23 mouse cellular contexts compared by ENCODE assay signal in the genomic region with DNA sequence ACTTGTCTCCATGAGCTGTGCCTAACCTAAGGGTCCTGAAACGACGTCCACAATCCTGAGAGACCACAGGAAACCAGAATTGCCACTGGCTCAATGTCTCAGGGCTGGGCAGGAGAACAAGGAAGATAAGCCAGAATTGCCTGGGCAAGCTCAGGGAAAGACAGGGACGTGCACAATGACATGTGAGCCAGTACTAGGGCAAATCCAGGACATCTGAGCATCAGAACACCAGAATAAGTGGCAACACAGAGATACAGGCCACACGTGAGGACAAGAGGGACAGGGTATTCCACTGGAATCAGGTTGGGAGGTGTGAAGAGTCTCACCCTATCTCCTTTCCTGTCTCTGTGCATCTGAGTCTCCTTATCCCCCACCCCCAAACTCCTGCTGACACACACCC.
A peak's percentile ranks its signal among the peaks of the same experiment; 100 is the strongest.
DNase-seq lines count a peak whose midpoint lies in the region; ATAC-seq and TF ChIP-seq lines count a peak whose summit lies in the region.
"Had no signal": no experiment of that assay in that cellular context is flagged by ENCODE, and none has a peak within 500 bp of the region (broad histone marks: within the 10 kb centered on the region; RNA-seq: fewer than 3 reads in every experiment).

No protein-coding gene starts in this region.

- no peak for TF ChIP-seq CTCF in cerebellum, adult 2 months (IDR thresholded peaks at IDR 0.05; ENCODE audit: borderline replicate concordance, insufficient read depth, low read depth, low read length)

- H3K4me1 ChIP-seq in cerebellum, adult 2 months (ENCODE audit: control insufficient read depth, insufficient read depth, low read length), result peaks cover 47% of the 10 kb centered on the region
- peaks cover 15% of the 10 kb centered on the region for H3K4me1 ChIP-seq in heart, embryonic 16.5 days (ENCODE audit: control insufficient read depth, insufficient read depth, low read length)
- H3K4me1 ChIP-seq in heart, embryonic 11.5 days (ENCODE audit: control insufficient read depth, insufficient read depth, low read length), result peaks cover 4% of the 10 kb centered on the region; the same call in 1 of the 2 replicates
- H3K4me1 ChIP-seq: hindbrain, embryonic 12.5 days had no signal

- H3K27ac ChIP-seq in cerebellum, adult 2 months (ENCODE audit: insufficient read depth, low read length), result 0 out of 2 replicates have a peak overlapping the region, but pooled peaks have one; percentile 11
- peak overlapping the region; percentile 62 for H3K27ac ChIP-seq in heart, embryonic 16.5 days (ENCODE audit: low read length)
- no peak overlapping the region for H3K27ac ChIP-seq in heart, embryonic 11.5 days (ENCODE audit: low read depth, low read length)
- H3K27ac ChIP-seq: forebrain, embryonic 10.5 days; forebrain, embryonic 13.5 days; hindbrain, embryonic 12.5 days; hindbrain, postnatal 0 days had no signal

- no peaks in the 10 kb centered on the region for H3K9me3 ChIP-seq in heart, embryonic 16.5 days (replicated peaks; ENCODE audit: control insufficient read depth, low read length)
- no peaks in the 10 kb centered on the region for H3K9me3 ChIP-seq in heart, embryonic 11.5 days (replicated peaks; ENCODE audit: control insufficient read depth, low read length)
- H3K9me3 ChIP-seq: forebrain, embryonic 10.5 days; forebrain, embryonic 13.5 days; hindbrain, embryonic 12.5 days had no signal

- no peak for DNase-seq in cerebellum, adult 2 months
- DNase-seq in cerebellum, adult 11 months, result no peak
- DNase-seq in heart, adult 11 months, result peak; percentile 94
- no peak for DNase-seq in heart, postnatal 36 days
- DNase-seq in heart, adult 8-10 months (ENCODE audit: low spot score), result peak; percentile 21
- no peak for DNase-seq in heart, postnatal 25 days (ENCODE audit: low spot score)
- DNase-seq: adrenal gland, adult 8-10 months; adrenal gland, postnatal 25 days; cerebellum, adult 8-10 months; cerebellum, postnatal 14 days; gastrocnemius, postnatal 25 days; kidney, adult 18-20 months; kidney, adult 9 months had no signal

- no peaks in the 10 kb centered on the region for H3K27me3 ChIP-seq in cerebellum, adult 2 months (ENCODE audit: control insufficient read depth, insufficient read depth, low read length)
- no peaks in the 10 kb centered on the region for H3K27me3 ChIP-seq in heart, embryonic 16.5 days (ENCODE audit: control insufficient read depth, insufficient read depth, low read length)
- no peaks in the 10 kb centered on the region for H3K27me3 ChIP-seq in heart, embryonic 11.5 days (ENCODE audit: control insufficient read depth, insufficient read depth, low read length)
- H3K27me3 ChIP-seq: forebrain, embryonic 13.5 days; hindbrain, embryonic 12.5 days had no signal

- 0 out of 2 replicates have a peak, but pooled peaks have one; percentile 45 for ATAC-seq in heart, embryonic 16.5 days (replicated peaks; ENCODE audit: extremely low read depth, insufficient read depth, low FRiP score)
- no peak for ATAC-seq in heart, embryonic 11.5 days (replicated peaks; ENCODE audit: insufficient number of reproducible peaks, low FRiP score, low TSS enrichment)
- ATAC-seq: activated CD4-positive, CD25-positive, alpha-beta regulatory T cell, adult 4 months; forebrain, embryonic 13.5 days; forebrain, embryonic 16.5 days; inflammation-experienced regulatory T-cells, adult 6 months; intestine, embryonic 16.5 days had no signal

- no peak for TF ChIP-seq POLR2A in cerebellum, adult 2 months (IDR thresholded peaks at IDR 0.05; ENCODE audit: borderline replicate concordance, insufficient read depth, low read length)

- WGBS in cerebellum, adult 2 months, result 60% methylated on average over 4 of the region's 4 CpGs
- 44% methylated on average over 4 of the region's 4 CpGs for WGBS in heart, embryonic 16.5 days
- 48% methylated on average over 4 of the region's 4 CpGs for WGBS in heart, embryonic 11.5 days (ENCODE audit: insufficient replicate concordance)

- intact Hi-C loops in heart, postnatal 36 days (cut with DNase I), result loop anchor here (2.0 to 5.0 kb wide), 2 partner anchors 46 to 58 kb away; no protein-coding TSS in a partner anchor
- intact Hi-C loops in heart, postnatal 25 days (cut with DNase I), result loop anchor here (5.0 kb wide), 1 partner anchor 61 kb away; a partner anchor contains a TSS

- no peak overlapping the region for H3K4me2 ChIP-seq in heart, embryonic 16.5 days (ENCODE audit: low read depth, low read length)
- H3K4me2 ChIP-seq in heart, embryonic 11.5 days, result no peak overlapping the region
- H3K4me2 ChIP-seq: forebrain, embryonic 13.5 days; hindbrain, embryonic 12.5 days had no signal

- no peaks in the 10 kb centered on the region for H3K36me3 ChIP-seq in heart, embryonic 16.5 days (ENCODE audit: control insufficient read depth, insufficient read depth)
- no peaks in the 10 kb centered on the region for H3K36me3 ChIP-seq in heart, embryonic 11.5 days (ENCODE audit: control insufficient read depth, insufficient read depth, low read length)

- no peak overlapping the region for H3K9ac ChIP-seq in heart, embryonic 16.5 days (ENCODE audit: low read length)
- no peak overlapping the region for H3K9ac ChIP-seq in heart, embryonic 11.5 days (ENCODE audit: low read depth, low read length)
- H3K9ac ChIP-seq: forebrain, embryonic 13.5 days; hindbrain, embryonic 12.5 days had no signal

- H3K4me3 ChIP-seq in cerebellum, adult 2 months (replicated peaks; ENCODE audit: insufficient read depth, low read depth, low read length), result no peak overlapping the region
- H3K4me3 ChIP-seq in heart, embryonic 16.5 days (ENCODE audit: low read length), result no peak overlapping the region
- H3K4me3 ChIP-seq in heart, embryonic 11.5 days (ENCODE audit: low read depth, low read length), result no peak overlapping the region
- H3K4me3 ChIP-seq: forebrain, embryonic 10.5 days; forebrain, embryonic 13.5 days; hindbrain, embryonic 12.5 days had no signal

Comparison
In these comparisons a context has a peak if more than half of its experiments do, and no peak if none do; other contexts are left out.
1. DNase-seq: peak in heart, adult 11 months (single experiment) and heart, adult 8-10 months (single experiment); none in cerebellum, adult 2 months (0 of 2), cerebellum, adult 11 months (single experiment), heart, postnatal 36 days (0 of 2) and heart, postnatal 25 days (single experiment).